Mouse (Mus musculus): Measurements from ENCODE around the gene Cpne7. TPM values are rescaled to one million over a fixed set of nuclear protein-coding genes. Genes with fewer than 3 reads are reported as not detected.
"Not testable (repeated sequence)": the region's sequence is repeated elsewhere in the genome, so short reads cannot be mapped to it uniquely, and the experiment has no call there.

Gene Cpne7
- polyA plus RNA-seq (2012; ENCODE audit: insufficient read depth, insufficient read length, missing spikeins): not detected in 2 replicates

DNA sequence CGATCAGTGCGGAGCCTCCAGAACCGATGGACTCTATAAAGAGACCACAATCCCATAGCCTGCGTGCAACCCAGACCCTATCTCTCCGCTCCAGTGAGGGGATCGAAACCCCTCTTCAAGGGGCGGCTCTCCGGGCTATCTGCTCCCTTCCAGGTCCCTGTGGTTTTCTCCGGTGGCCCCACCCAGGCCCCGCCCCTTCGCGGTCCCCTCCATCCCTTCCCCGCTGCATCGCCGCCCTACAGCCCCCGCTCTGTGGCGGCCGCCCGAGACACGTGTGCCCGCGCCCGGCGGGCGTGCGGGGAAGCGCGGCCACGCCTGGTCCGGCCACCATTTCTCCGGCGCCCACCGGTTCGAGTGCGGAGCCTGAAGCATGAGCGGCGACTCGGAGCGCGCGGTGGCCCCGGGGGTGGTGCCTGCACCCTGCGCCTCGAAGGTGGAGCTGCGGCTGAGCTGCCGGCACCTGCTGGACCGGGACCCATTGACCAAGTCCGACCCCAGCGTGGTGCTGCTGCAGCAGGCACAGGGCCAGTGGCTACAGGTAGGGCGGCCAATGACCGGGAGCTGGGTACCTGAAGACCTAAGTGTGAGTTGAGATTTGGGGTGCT lies at the start of gene Cpne7:
Cpne7 (plus strand) TSS at position 248 of the 605 bp plus-strand sequence.
- H3K4me3 ChIP-seq (ENCODE audit: insufficient read depth, low read depth, low read length): peak within 1 kb of the TSS; percentile 53
- H3K27ac ChIP-seq (replicated peaks; ENCODE audit: low read depth, low read length): no peak within 1 kb of the TSS
- H3K4me1 ChIP-seq (ENCODE audit: control insufficient read depth, insufficient read depth, insufficient read length, low read length): peaks cover 6% of the 10 kb centered on the region

DNA sequence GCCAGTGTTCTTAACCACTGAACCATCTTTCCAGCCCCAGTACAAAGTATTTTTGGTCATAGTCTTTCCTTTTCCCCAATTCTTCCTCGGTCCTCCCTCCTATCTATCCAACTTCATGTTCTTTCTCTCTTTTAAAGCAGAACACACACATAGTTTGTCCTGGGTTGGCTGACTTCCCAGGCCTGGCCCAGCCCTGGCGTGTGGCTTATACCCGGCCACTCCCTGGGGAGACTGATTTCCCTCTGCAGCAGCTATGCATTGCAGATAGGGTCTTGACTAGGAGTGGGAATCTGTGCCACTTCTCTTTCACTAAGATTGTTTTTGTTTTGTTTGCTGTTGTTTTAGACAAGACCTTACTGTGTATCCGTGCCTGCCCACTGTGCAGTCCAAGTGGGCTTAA lies 46.0 kb upstream of the Cpne7 start:
- Histone ChIP-seq H3K27ac (replicated peaks; ENCODE audit: low read depth, low read length) (no peak overlapping the region), H3K4me1 (ENCODE audit: control insufficient read depth, insufficient read depth, insufficient read length, low read length) (peaks cover under 1% of the 10 kb centered on the region; the same call in 1 of the 2 replicates), H3K4me3 (ENCODE audit: insufficient read depth, low read depth, low read length) (no peak overlapping the region)

DNA sequence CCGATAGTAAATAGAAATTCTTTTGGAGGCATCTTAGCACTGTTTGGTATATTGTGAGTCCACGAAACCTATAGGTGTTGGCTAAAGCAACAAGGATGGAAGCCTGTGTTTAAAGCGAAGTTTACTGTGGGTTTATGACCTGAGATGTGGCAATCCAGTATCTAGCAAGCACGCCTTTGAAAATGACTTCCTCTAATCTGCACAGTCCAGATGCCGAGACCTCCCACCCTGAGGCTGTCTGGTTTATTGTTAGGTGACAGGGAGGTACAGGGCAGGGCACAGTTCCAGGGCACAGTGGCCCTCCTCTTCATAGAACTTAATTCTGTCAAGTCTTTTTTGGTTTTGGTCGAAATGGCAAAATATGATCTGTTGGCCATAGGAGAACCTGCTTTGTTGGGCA lies 40.0 kb upstream of the Cpne7 start:
- Histone ChIP-seq H3K4me1 (ENCODE audit: control insufficient read depth, insufficient read depth, insufficient read length, low read length) (no peaks in the 10 kb centered on the region), H3K27ac (replicated peaks; ENCODE audit: low read depth, low read length) (no peak overlapping the region), H3K4me3 (ENCODE audit: insufficient read depth, low read depth, low read length) (no peak overlapping the region)

DNA sequence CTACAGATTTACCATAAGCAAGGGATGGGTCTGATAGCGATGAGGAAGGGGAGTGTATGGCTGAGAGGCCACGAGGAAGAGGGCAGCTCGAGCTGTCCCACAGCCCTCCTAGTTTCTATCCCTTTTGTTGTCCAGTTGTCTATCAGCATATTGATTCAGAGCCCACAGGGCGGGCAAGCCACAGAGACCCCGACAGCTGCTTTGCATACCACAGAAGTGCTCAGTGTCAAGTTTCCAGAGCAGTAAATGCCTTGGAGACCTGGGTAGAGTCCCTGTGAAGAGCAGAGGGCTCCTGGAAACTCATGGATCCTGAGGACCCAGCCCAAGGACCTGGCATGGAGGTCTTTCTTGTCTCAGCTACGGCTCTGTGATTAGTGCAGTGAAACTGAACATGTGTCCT lies 34.2 kb upstream of the Cpne7 start:
- peaks cover 4% of the 10 kb centered on the region; the same call in 1 of the 2 replicates for H3K4me1 ChIP-seq (ENCODE audit: control insufficient read depth, insufficient read depth, insufficient read length, low read length)
- no peak overlapping the region for H3K4me3 ChIP-seq (ENCODE audit: insufficient read depth, low read depth, low read length)
- no peak overlapping the region for H3K27ac ChIP-seq (replicated peaks; ENCODE audit: low read depth, low read length)

DNA sequence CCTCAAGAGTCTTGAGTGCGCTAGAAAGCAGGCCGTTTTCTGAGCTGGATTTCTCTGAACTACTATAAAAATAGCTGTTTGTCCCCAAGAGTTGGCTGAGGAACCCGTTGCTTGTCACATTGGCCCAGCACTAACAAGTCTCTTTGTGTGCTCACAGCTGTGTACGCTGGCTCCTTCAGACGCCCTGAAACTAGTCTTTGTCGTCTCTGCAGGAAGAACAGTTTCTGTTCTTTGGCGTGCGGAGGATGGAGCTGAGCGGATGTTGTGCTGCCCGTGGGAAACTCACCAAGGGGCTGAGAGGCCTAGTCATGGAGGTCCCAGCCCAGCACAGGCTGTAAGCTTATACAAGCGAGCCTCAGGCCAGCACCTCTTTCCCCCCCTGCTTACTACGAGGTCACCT lies 33.6 kb upstream of the Cpne7 start:
- no peak overlapping the region for H3K27ac ChIP-seq (replicated peaks; ENCODE audit: low read depth, low read length)
- H3K4me1 ChIP-seq (ENCODE audit: control insufficient read depth, insufficient read depth, insufficient read length, low read length): peaks cover 4% of the 10 kb centered on the region; the same call in 1 of the 2 replicates
- H3K4me3 ChIP-seq (ENCODE audit: insufficient read depth, low read depth, low read length): no peak overlapping the region

GRCm38 (mm10) chr8:123087289-123087688 lies 29.9 kb upstream of the Cpne7 start:
- Histone ChIP-seq H3K4me3 (ENCODE audit: insufficient read depth, low read depth, low read length) (no peak overlapping the region), H3K4me1 (ENCODE audit: control insufficient read depth, insufficient read depth, insufficient read length, low read length) (peaks cover 4% of the 10 kb centered on the region; the same call in 1 of the 2 replicates), H3K27ac (replicated peaks; ENCODE audit: low read depth, low read length) (no peak overlapping the region)

DNA sequence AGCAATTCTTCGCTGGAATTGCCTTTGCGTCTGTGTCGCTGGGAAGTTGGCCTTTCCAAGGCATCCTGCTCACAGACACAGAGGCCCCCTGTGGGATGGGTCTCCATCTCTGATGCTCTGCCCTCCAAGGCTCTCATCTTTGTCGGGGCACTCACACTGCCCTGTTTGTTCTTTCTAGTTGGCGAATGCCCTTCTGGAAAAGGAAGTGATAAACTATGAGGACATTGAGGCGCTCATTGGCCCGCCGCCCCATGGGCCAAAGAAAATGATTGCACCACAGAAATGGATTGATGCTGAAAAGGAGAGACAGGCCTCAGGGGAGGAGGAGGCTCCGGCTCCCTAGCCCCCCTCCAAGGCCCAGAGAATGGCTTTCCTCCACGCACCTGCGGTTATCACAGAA lies 20.0 kb upstream of the Cpne7 start:
- H3K4me1 ChIP-seq (ENCODE audit: control insufficient read depth, insufficient read depth, insufficient read length, low read length): no peaks in the 10 kb centered on the region
- no peak overlapping the region for H3K27ac ChIP-seq (replicated peaks; ENCODE audit: low read depth, low read length)

GRCm38 (mm10) chr8:123097786-123098584 lies 19.2 kb upstream of the Cpne7 start:
- Histone ChIP-seq H3K4me1 (ENCODE audit: control insufficient read depth, insufficient read depth, insufficient read length, low read length) (no peaks in the 10 kb centered on the region), H3K27ac (replicated peaks; ENCODE audit: low read depth, low read length) (no peak overlapping the region), H3K4me3 (ENCODE audit: insufficient read depth, low read depth, low read length) (no peak overlapping the region)

More for the DNA sequence above, 20.0 kb upstream of the Cpne7 start:
- no peak overlapping the region for H3K4me3 ChIP-seq (ENCODE audit: insufficient read depth, low read depth, low read length)

DNA sequence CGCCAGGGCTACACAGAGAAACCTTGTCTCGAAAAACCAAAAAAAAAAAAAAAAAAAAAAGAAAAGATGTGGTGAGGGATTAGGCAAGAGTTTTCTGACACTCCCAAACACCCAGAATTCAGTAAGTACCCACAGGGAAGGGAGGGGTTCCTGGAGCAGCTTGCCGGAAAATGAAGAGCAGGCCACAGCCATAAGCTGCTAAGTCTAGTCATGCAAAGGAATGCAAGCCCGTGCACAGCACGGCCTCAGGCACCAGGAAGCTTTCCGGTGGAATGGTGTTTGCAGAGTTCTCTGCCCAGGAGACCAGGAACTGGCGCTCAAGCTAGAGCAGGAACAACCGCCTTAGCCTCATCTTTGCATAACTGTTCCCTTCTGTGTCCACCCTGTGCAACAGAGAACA lies 16.9 kb upstream of the Cpne7 start:
- Histone ChIP-seq H3K27ac (replicated peaks; ENCODE audit: low read depth, low read length) (no peak overlapping the region), H3K4me3 (ENCODE audit: insufficient read depth, low read depth, low read length) (no peak overlapping the region), H3K4me1 (ENCODE audit: control insufficient read depth, insufficient read depth, insufficient read length, low read length) (peaks cover 3% of the 10 kb centered on the region)

- H3K27ac ChIP-seq (replicated peaks; ENCODE audit: low read depth, low read length): no peak overlapping the region
- H3K4me3 ChIP-seq (ENCODE audit: insufficient read depth, low read depth, low read length): no peak overlapping the region
- peaks cover 3% of the 10 kb centered on the region for H3K4me1 ChIP-seq (ENCODE audit: control insufficient read depth, insufficient read depth, insufficient read length, low read length)
Measured at GRCm38 (mm10) chr8:123101244-123101643, 15.9 kb upstream of the Cpne7 start.

DNA sequence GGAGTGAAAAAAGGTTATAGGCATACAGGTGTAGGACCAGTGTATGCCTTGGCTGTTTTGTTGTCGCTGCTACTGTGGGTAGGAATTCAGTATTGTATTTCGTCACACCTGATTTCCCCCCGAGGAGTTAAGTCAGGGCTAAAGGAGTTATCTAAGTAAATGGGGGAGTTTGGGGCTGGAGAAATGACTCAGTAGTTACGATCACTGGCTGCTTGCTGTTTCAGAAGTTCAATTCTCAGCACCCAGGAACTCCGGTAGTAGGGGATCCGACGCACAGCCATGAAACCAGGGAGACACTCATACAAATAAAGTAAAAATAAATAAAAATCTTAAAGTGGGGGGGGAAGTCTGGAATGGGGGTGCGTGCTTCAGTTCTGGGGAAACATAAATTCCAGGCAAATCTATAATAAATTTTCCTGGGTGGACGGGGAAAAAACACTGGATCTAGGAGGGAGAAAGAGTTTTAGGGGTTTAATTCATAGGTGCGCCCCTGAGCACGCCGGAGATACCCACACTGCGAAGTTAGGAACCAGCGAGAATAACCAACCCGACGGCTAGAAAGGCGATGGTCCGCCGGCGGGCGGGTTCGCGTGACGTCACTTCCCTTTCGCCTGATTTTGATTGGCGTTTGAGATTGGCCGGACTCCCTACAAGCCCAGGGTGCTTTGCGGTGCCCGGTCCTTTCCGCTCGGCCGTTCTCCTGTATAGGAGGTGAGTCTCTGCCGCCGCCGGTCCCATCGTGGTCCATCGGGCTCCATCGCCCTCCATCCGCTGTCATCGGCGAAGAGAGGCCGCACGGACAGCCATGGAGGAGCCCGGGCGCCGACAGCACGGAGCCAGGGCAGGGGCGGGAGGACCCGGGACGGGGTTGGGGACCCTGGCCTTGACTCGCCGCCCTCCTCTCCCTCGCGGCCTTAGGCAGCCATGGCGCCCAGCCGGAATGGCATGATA lies 15.2 kb upstream of the Cpne7 start, which contains the start of gene Rpl13:
Rpl13 (plus strand) TSS at position 616 of the 951 bp plus-strand sequence.
- peaks cover 3% of the 10 kb centered on the region for H3K4me1 ChIP-seq (ENCODE audit: control insufficient read depth, insufficient read depth, insufficient read length, low read length)
- peak within 1 kb of the TSS; percentile 80 for H3K4me3 ChIP-seq (ENCODE audit: insufficient read depth, low read depth, low read length)
- peak within 1 kb of the TSS; percentile 61 for H3K27ac ChIP-seq (replicated peaks; ENCODE audit: low read depth, low read length)

DNA sequence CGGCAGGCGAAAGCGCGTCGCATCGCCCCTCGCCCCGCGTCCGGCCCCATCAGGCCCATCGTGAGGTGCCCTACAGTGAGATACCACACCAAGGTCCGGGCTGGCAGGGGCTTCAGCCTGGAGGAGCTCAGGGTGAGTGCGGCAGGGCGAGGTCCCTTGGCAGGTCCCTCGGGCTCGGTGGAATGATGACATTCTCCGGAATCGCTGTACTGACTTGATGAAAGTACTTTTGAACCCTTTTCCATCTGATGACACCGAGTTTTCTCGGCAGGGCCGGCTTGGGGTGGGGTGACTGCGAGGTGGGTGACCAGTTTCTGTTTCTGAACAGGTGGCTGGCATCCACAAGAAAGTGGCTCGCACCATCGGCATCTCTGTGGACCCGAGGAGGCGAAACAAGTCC lies 14.3 kb upstream of the Cpne7 start:
- peak overlapping the region; percentile 61; the same call in 1 of the 2 replicates for H3K27ac ChIP-seq (replicated peaks; ENCODE audit: low read depth, low read length)
- not testable (repeated sequence) for H3K4me1 ChIP-seq (ENCODE audit: control insufficient read depth, insufficient read depth, insufficient read length, low read length)
- peak overlapping the region; percentile 80 for H3K4me3 ChIP-seq (ENCODE audit: insufficient read depth, low read depth, low read length)

GRCm38 (mm10) chr8:123103285-123103684 lies 13.9 kb upstream of the Cpne7 start:
- no peak overlapping the region for H3K27ac ChIP-seq (replicated peaks; ENCODE audit: low read depth, low read length)
- H3K4me3 ChIP-seq (ENCODE audit: insufficient read depth, low read depth, low read length): peak overlapping the region; percentile 80
- H3K4me1 ChIP-seq (ENCODE audit: control insufficient read depth, insufficient read depth, insufficient read length, low read length): peaks cover 3% of the 10 kb centered on the region

DNA sequence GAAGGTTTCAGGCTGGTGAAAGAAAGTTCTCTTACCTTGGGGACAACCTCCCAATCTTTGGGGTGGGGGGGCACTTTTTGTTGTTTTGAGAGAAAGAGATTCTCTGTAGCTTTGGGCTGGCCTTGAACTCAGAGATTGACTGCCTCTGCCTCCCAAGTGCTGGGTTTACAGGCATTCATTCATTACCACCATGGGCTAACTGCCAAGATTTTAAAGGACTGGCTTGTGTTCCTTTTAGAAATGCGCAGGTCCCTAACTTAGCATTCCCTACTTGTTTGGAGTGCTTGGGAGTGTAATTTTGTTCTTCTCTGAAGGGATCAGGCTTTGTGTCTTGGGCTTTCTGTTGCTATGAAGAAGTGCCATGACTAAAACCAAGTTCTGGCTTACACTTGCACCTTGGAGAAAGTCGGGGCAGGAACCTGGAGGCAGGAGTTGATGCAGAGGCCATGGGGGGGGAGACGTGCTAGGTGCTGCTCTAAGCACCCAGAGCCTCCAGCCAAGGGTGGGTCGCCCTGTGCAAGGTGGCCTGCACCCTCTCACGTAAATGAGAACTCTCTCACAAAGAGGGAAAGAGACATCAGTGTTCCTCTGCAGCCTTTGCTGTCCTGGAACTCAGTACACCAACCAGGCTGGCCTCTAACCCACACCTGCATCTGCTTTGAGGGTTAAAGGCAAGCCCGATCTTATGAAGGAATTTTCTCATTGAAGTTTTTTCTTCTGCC lies 13.0 kb upstream of the Cpne7 start:
- H3K4me3 ChIP-seq (ENCODE audit: insufficient read depth, low read depth, low read length): peak overlapping the region; percentile 80; the same call in 1 of the 2 replicates
- H3K4me1 ChIP-seq (ENCODE audit: control insufficient read depth, insufficient read depth, insufficient read length, low read length): peaks cover 3% of the 10 kb centered on the region
- no peak overlapping the region for H3K27ac ChIP-seq (replicated peaks; ENCODE audit: low read depth, low read length)
